Mouse (Mus musculus) kidney, postnatal 25 days (tissue): ENCODE measurements around the gene Hmgcl.
"Not testable (repeated sequence)": the region's sequence is repeated elsewhere in the genome, so short reads cannot be mapped to it uniquely, and the experiment has no call there.

Experiments
- DNase-seq, 2 experiments: peaks; one replicate each; pipeline ENCODE4 v3.0.0; 2021; ENCODE audit warnings: mixed read lengths in 2 of 2

Gene Hmgcl

GRCm38 (mm10) chr4:135962198-135962597, 15.9 kb downstream of the Hmgcl start:
- peak in 1 of 2 experiments; percentile 51 for DNase-seq

GRCm38 (mm10) chr4:135962946-135963345, 16.7 kb downstream of the Hmgcl start:
- no peak for DNase-seq

- peak; percentile 96 to 98 for DNase-seq
Measured at GRCm38 (mm10) chr4:135963457-135964193, 17.4 kb downstream of the Hmgcl start, which contains the start of gene Gale. Gene Gale, plus strand, starts transcription at chr4:135963727.

GRCm38 (mm10) chr4:135964426-135964825, 18.2 kb downstream of the Hmgcl start:
- DNase-seq = peak; percentile 68 to 92

- no peak for DNase-seq
Measured at GRCm38 (mm10) chr4:135965113-135965512, 18.9 kb downstream of the Hmgcl start.

GRCm38 (mm10) chr4:135966283-135966682, 20.0 kb downstream of the Hmgcl start:
- no peak for DNase-seq

- DNase-seq = no peak
Measured at GRCm38 (mm10) chr4:135967086-135967760, 21.0 kb downstream of the Hmgcl start.

GRCm38 (mm10) chr4:135968271-135968869, 22.1 kb downstream of the Hmgcl start:
- DNase-seq = no peak

GRCm38 (mm10) chr4:135969070-135969750, 23.0 kb downstream of the Hmgcl start:
- no peak for DNase-seq

GRCm38 (mm10) chr4:135970585-135970984, 24.3 kb downstream of the Hmgcl start:
- DNase-seq = no peak

- DNase-seq = no peak
Measured at GRCm38 (mm10) chr4:135971805-135972555, 25.7 kb downstream of the Hmgcl start.

GRCm38 (mm10) chr4:135972556-135972906, 26.3 kb downstream of the Hmgcl start, which contains the start of gene Lypla2:
Gene Lypla2, minus strand, starts transcription at chr4:135972626.
- peak; percentile 90 to 93 for DNase-seq

GRCm38 (mm10) chr4:135972911-135973811, 26.9 kb downstream of the Hmgcl start:
- DNase-seq = no peak

GRCm38 (mm10) chr4:135976146-135976545, 29.9 kb downstream of the Hmgcl start:
- DNase-seq = no peak

GRCm38 (mm10) chr4:135980223-135980622, 34.0 kb downstream of the Hmgcl start:
- not testable (repeated sequence) for DNase-seq

- no peak for DNase-seq
Measured at GRCm38 (mm10) chr4:135981524-135982063, 35.3 kb downstream of the Hmgcl start.

GRCm38 (mm10) chr4:135984556-135984955, 38.3 kb downstream of the Hmgcl start:
- DNase-seq = no peak

- DNase-seq = no peak
Measured at GRCm38 (mm10) chr4:135985193-135985592, 38.9 kb downstream of the Hmgcl start.

GRCm38 (mm10) chr4:135985769-135986168, 39.5 kb downstream of the Hmgcl start:
- no peak for DNase-seq

- DNase-seq = no peak
Measured at GRCm38 (mm10) chr4:135986301-135986942, 40.2 kb downstream of the Hmgcl start.
